Mouse (Mus musculus) CH12F3 (cell line): ENCODE results near the gene Cntd1.
"Not testable (repeated sequence)": the region's sequence is repeated elsewhere in the genome, so short reads cannot be mapped to it uniquely, and the experiment has no call there.

ENCODE experiments used
- in situ Hi-C: fragments of 300-500 bp; cut with MboI; formaldehyde crosslinking; loops from 2 replicates; pipeline ENCODE4 v1.14.3; 2020; ENCODE audit warnings: low sequenced_read_pairs

The Cntd1 gene

GRCm38 (mm10) chr11:101282896-101283295 lies 4.1 kb downstream of the Cntd1 start:
- in situ Hi-C loops = no loop called here

GRCm38 (mm10) chr11:101283805-101284204 lies 5.0 kb downstream of the Cntd1 start:
- in situ Hi-C loops = no loop called here

- in situ Hi-C loops = no loop called here
Observed at GRCm38 (mm10) chr11:101287306-101287705, 8.5 kb downstream of the Cntd1 start.

GRCm38 (mm10) chr11:101291231-101291630 lies 12.4 kb downstream of the Cntd1 start:
- in situ Hi-C loops = no loop called here

- in situ Hi-C loops = no loop called here
Observed at GRCm38 (mm10) chr11:101295191-101295590, 16.4 kb downstream of the Cntd1 start.

- in situ Hi-C loops = no loop called here
Observed at GRCm38 (mm10) chr11:101300881-101301280, 22.1 kb downstream of the Cntd1 start.

GRCm38 (mm10) chr11:101301299-101302003 lies 22.6 kb downstream of the Cntd1 start:
- in situ Hi-C loops = no loop called here

GRCm38 (mm10) chr11:101302004-101302798 lies 23.4 kb downstream of the Cntd1 start, which contains the start of gene Becn1:
Becn1 (minus strand) TSS chr11:101302286.
- in situ Hi-C loops = no loop called here

GRCm38 (mm10) chr11:101307744-101308143 lies 28.9 kb downstream of the Cntd1 start:
- in situ Hi-C loops = no loop called here

- in situ Hi-C loops = no loop called here
Observed at GRCm38 (mm10) chr11:101311083-101311482, 32.3 kb downstream of the Cntd1 start.

GRCm38 (mm10) chr11:101312150-101312549 lies 33.3 kb downstream of the Cntd1 start:
- in situ Hi-C loops = no loop called here

GRCm38 (mm10) chr11:101314567-101314966 lies 35.8 kb downstream of the Cntd1 start:
- in situ Hi-C loops = no loop called here

GRCm38 (mm10) chr11:101315082-101315650 lies 36.4 kb downstream of the Cntd1 start:
- in situ Hi-C loops = no loop called here

GRCm38 (mm10) chr11:101315665-101316500 lies 37.1 kb downstream of the Cntd1 start, which contains the start of gene Psme3:
Psme3 (plus strand) TSS chr11:101316213.
- in situ Hi-C loops = no loop called here

- in situ Hi-C loops = no loop called here
Observed at GRCm38 (mm10) chr11:101316501-101316917, 37.7 kb downstream of the Cntd1 start.

- in situ Hi-C loops = no loop called here
Observed at GRCm38 (mm10) chr11:101323609-101324008, 44.8 kb downstream of the Cntd1 start.

- in situ Hi-C loops = no loop called here
Observed at GRCm38 (mm10) chr11:101324763-101325162, 46.0 kb downstream of the Cntd1 start, which contains the start of gene Aoc2. Aoc2 (plus strand) TSS chr11:101325063.

GRCm38 (mm10) chr11:101325201-101325600 lies 46.4 kb downstream of the Cntd1 start:
- in situ Hi-C loops = not testable (repeated sequence)

GRCm38 (mm10) chr11:101326147-101326546 lies 47.3 kb downstream of the Cntd1 start:
- in situ Hi-C loops = no loop called here

GRCm38 (mm10) chr11:101327311-101327710 lies 48.5 kb downstream of the Cntd1 start:
- in situ Hi-C loops = no loop called here
